Mouse (Mus musculus) kidney, embryonic 16.5 days (tissue): ENCODE measurements around the gene Gm5565. TPM values are rescaled to one million over a fixed set of nuclear protein-coding genes. Genes with fewer than 3 reads are reported as not detected.
"Not testable (repeated sequence)": the region's sequence is repeated elsewhere in the genome, so short reads cannot be mapped to it uniquely, and the experiment has no call there.

ENCODE experiments used
- ATAC-seq: fragments of 200-750 bp; cut with Nextera tagmentation; 2 replicates; pipeline ENCODE4 v1.8.0; 2017; ENCODE audit warnings: moderate TSS enrichment; ENCODE audit not compliant: low FRiP score, low TSS enrichment
- H3K27ac ChIP-seq: fragments of 300-500 bp; sonication (generic); 2 replicates; pipeline ENCODE4 v1.5.1; 2014; ENCODE audit warnings: low read length
- H3K27me3 ChIP-seq: fragments of 300-500 bp; sonication (generic); 2 replicates; pipeline ENCODE4 v1.6.1; 2014; ENCODE audit warnings: low read length, control low read depth, mixed read lengths; ENCODE audit not compliant: insufficient read depth
- H3K36me3 ChIP-seq: fragments of 300-500 bp; sonication (generic); 2 replicates; pipeline ENCODE4 v1.6.1; 2014; ENCODE audit warnings: low read length, control low read depth, mixed read lengths; ENCODE audit not compliant: insufficient read depth
- H3K4me1 ChIP-seq: fragments of 300-500 bp; sonication (generic); 2 replicates; pipeline ENCODE4 v1.6.1; 2014; ENCODE audit warnings: low read length, control low read depth, mixed read lengths; ENCODE audit not compliant: insufficient read depth
- H3K4me2 ChIP-seq: fragments of 300-500 bp; sonication (generic); replicated peaks from 2 replicates; pipeline ENCODE4 v1.6.1; 2014; ENCODE audit warnings: low read depth, low read length
- H3K4me3 ChIP-seq: fragments of 300-500 bp; sonication (generic); 2 replicates; pipeline ENCODE4 v1.5.1; 2014; ENCODE audit warnings: mild to moderate bottlenecking, low read length
- H3K9ac ChIP-seq: fragments of 300-500 bp; sonication (generic); replicated peaks from 2 replicates; pipeline ENCODE4 v1.6.1; 2014; ENCODE audit warnings: low read length
- H3K9me3 ChIP-seq: fragments of 300-500 bp; sonication (generic); 2 replicates; pipeline ENCODE4 v1.6.1; 2016; ENCODE audit warnings: low read length, control low read depth
- WGBS: fragments of 180-500 bp; shearing (Covaris S2); extraction: QIAGEN DNeasy Blood & Tissue Kit; methylation state at CpG from one replicate; pipeline ENCODE4 v1.1.7; 2014; 5-methylcytosine and 5-hydroxymethylcytosine counted together
- polyA plus RNA-seq: library from polyadenylated mRNA; unstranded; fragments of >200 nt; fragmentation: Nextera tagmentation; extraction: Ambion mirVana; gene quantifications from 2 replicates; pipeline ENCODE4 v1.2.1, GENCODE M21; 2015

Gm5565 gene
- polyA plus RNA-seq: not detected in 2 replicates

DNA sequence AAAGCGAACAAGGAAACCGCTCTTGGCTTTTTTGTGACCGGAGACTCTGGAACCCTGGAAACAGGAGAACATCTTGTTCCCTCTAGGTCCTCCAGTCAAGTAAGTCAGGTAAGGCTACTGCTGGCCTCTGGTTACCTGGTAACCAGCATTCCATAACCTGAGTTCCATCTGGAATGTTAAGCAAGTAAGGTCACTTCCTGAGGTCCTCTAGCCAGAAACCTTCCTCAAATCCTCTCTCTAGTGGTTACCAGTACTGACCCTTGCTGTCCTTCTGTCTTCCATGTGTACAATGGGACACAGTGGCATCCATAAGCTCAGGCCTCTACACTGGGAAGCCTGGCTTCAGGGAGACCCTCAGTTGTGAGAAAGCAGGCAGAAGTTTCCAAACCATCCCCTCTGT lies at the start of gene Gm5565:
Gene Gm5565 (minus strand): TSS at position 101 of the 400 bp plus-strand sequence.
- H3K4me1 ChIP-seq, H3K27ac ChIP-seq, H3K4me2 ChIP-seq, H3K4me3 ChIP-seq, H3K27me3 ChIP-seq, H3K36me3 ChIP-seq, H3K9me3 ChIP-seq, ATAC-seq, H3K9ac ChIP-seq: not testable (repeated sequence)
- WGBS: 92% methylated on average over 3 of the region's 3 CpGs

- Histone ChIP-seq H3K9ac (no peak overlapping the region), H3K27ac (peak overlapping the region; percentile 93), H3K27me3 (no peaks in the 10 kb centered on the region), H3K36me3 (peaks cover 78% of the 10 kb centered on the region), H3K4me2 (no peak overlapping the region), H3K4me3 (no peak overlapping the region), H3K4me1 (peaks cover 19% of the 10 kb centered on the region), H3K9me3 (0 out of 2 replicates have a peak, but pooled peaks cover 2% of the 10 kb centered on the region)
- 46% methylated on average over 5 of the region's 5 CpGs for WGBS
- peak; percentile 99 for ATAC-seq
Observed at GRCm38 (mm10) chr5:146205537-146205936, 45.2 kb upstream of the Gm5565 start.

DNA sequence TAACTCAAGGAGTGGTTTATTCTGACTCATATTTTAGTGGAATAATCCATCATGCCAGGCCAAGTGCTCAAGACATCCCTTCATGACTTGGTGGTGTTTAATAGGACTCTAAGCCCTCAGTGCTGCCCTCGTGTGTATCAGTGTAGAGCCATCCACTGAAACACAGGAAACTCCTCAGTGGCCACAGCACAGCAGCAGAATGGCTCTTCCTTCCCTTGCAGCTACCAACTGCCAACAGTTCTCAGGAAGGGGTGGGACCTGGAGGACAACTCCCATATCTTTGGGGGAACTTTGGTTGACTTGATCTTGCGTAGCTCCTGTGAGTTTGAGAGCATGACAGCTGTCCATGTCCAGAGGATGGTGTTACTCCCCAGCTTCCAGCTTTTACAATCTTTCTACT lies 43.6 kb upstream of the Gm5565 start:
- H3K27me3 ChIP-seq: no peaks in the 10 kb centered on the region
- peaks cover 19% of the 10 kb centered on the region for H3K4me1 ChIP-seq
- no peak overlapping the region for H3K4me2 ChIP-seq
- 84% methylated on average over 2 of the region's 2 CpGs for WGBS
- no peak overlapping the region for H3K9ac ChIP-seq
- no peak overlapping the region for H3K4me3 ChIP-seq
- 0 out of 2 replicates have a peak, but pooled peaks cover 3% of the 10 kb centered on the region for H3K9me3 ChIP-seq
- H3K27ac ChIP-seq: no peak overlapping the region
- ATAC-seq: no peak
- H3K36me3 ChIP-seq: peaks cover 67% of the 10 kb centered on the region

GRCm38 (mm10) chr5:146200580-146200979 lies 40.2 kb upstream of the Gm5565 start:
- H3K27ac ChIP-seq: no peak overlapping the region

DNA sequence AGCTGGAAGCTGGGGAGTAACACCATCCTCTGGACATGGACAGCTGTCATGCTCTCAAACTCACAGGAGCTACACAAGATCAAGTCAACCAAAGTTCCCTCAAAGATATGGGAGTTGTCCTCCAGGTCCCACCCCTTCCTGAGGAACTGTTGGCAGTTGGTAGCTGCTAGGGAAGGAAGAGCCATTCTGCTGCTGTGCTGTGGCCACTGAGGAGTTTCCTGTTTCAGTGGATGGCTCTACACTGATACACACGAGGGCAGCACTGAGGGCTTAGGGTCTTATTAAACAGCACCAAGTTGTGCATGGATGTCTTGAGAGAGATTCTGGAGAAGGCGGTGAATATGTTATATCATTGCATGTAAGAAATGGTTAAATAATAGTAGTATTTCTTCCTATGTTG lies 39.2 kb upstream of the Gm5565 start:
- no peak overlapping the region for H3K4me2 ChIP-seq
- no peak overlapping the region for H3K4me3 ChIP-seq
- no peaks in the 10 kb centered on the region for H3K27me3 ChIP-seq
- peak; percentile 27; the same call in 1 of the 2 replicates for ATAC-seq
- 0 out of 2 replicates have a peak, but pooled peaks cover 3% of the 10 kb centered on the region for H3K9me3 ChIP-seq
- H3K27ac ChIP-seq: 0 out of 2 replicates have a peak overlapping the region, but pooled peaks have one; percentile 53
- H3K9ac ChIP-seq: no peak overlapping the region
- peaks cover 2% of the 10 kb centered on the region; the same call in 1 of the 2 replicates for H3K4me1 ChIP-seq
- WGBS: 73% methylated on average over 2 of the region's 2 CpGs
- peaks cover 29% of the 10 kb centered on the region for H3K36me3 ChIP-seq

More at GRCm38 (mm10) chr5:146200580-146200979, 40.2 kb upstream of the Gm5565 start:
- Histone ChIP-seq H3K9ac (no peak overlapping the region), H3K9me3 (0 out of 2 replicates have a peak, but pooled peaks cover 3% of the 10 kb centered on the region), H3K36me3 (peaks cover 38% of the 10 kb centered on the region), H3K4me3 (no peak overlapping the region), H3K27me3 (no peaks in the 10 kb centered on the region), H3K4me2 (no peak overlapping the region), H3K4me1 (peaks cover 10% of the 10 kb centered on the region)
- WGBS: 92% methylated on average over 6 of the region's 6 CpGs
- ATAC-seq: no peak

DNA sequence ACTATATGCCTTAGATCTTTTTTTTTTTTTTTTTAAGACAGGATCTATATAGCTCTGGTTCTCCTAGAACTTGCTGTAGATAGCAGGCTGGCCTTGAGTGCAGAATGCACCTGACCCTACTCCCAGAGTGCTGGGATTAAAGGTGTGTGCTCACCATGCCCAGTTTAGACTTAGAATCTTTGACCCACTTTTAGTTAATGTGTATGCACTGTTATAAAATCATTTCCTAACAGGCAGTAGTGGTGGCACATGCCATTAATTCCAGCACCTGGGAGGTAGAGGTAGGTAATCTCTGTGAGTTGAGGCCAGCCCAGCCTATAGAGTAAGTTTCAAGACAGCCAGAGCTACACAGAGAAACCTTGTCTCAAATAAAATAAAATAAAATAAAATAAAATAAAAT lies 38.7 kb upstream of the Gm5565 start:
- Histone ChIP-seq H3K4me2 (no peak overlapping the region), H3K36me3 (peaks cover 25% of the 10 kb centered on the region), H3K27ac (no peak overlapping the region), H3K4me1 (no peaks in the 10 kb centered on the region), H3K9me3 (0 out of 2 replicates have a peak, but pooled peaks cover 3% of the 10 kb centered on the region), H3K27me3 (no peaks in the 10 kb centered on the region), H3K9ac (no peak overlapping the region), H3K4me3 (no peak overlapping the region)
- ATAC-seq: peak; percentile 93

- no peak for ATAC-seq
- H3K9ac ChIP-seq: no peak overlapping the region
- H3K4me2 ChIP-seq: no peak overlapping the region
- H3K4me1 ChIP-seq: no peaks in the 10 kb centered on the region
- no peaks in the 10 kb centered on the region for H3K9me3 ChIP-seq
- no peaks in the 10 kb centered on the region for H3K36me3 ChIP-seq
- H3K27ac ChIP-seq: no peak overlapping the region
- no peaks in the 10 kb centered on the region for H3K27me3 ChIP-seq
- no peak overlapping the region for H3K4me3 ChIP-seq
- WGBS: 87% methylated on average over 8 of the region's 8 CpGs
Observed at GRCm38 (mm10) chr5:146193360-146193759, 33.0 kb upstream of the Gm5565 start.

GRCm38 (mm10) chr5:146190501-146191269 lies 30.3 kb upstream of the Gm5565 start:
- no peak overlapping the region for H3K27ac ChIP-seq
- no peaks in the 10 kb centered on the region for H3K36me3 ChIP-seq
- H3K27me3 ChIP-seq: no peaks in the 10 kb centered on the region
- H3K4me1 ChIP-seq: no peaks in the 10 kb centered on the region
- WGBS: 58% methylated on average over 3 of the region's 3 CpGs
- H3K9me3 ChIP-seq: no peaks in the 10 kb centered on the region
- H3K9ac ChIP-seq: no peak overlapping the region
- no peak for ATAC-seq
- no peak overlapping the region for H3K4me2 ChIP-seq
- no peak overlapping the region for H3K4me3 ChIP-seq

DNA sequence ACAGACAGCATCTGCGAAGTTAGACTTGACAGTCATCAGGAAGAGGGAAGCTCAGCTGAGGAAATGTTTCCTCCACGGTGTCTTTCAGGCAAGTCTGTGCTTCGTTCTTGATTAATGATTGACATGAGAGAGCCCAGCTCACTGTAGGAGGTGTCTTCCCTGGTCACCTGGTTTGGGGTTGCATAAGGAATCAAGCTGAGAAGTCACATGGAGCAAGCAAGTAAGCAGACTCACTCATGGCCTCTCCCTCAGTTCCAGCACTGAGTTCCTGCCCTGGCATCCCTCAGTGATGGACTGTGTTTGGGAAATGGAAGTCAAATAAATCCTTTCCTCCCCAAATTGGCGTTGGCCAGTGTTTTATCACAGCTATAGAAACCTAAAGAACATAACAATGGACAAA lies 29.8 kb upstream of the Gm5565 start:
- WGBS: 55% methylated on average over 4 of the region's 4 CpGs
- ATAC-seq: peak; percentile 83
- Histone ChIP-seq H3K9me3 (no peaks in the 10 kb centered on the region), H3K27ac (no peak overlapping the region), H3K27me3 (no peaks in the 10 kb centered on the region), H3K4me3 (no peak overlapping the region), H3K4me2 (no peak overlapping the region), H3K4me1 (no peaks in the 10 kb centered on the region), H3K9ac (no peak overlapping the region), H3K36me3 (no peaks in the 10 kb centered on the region)

DNA sequence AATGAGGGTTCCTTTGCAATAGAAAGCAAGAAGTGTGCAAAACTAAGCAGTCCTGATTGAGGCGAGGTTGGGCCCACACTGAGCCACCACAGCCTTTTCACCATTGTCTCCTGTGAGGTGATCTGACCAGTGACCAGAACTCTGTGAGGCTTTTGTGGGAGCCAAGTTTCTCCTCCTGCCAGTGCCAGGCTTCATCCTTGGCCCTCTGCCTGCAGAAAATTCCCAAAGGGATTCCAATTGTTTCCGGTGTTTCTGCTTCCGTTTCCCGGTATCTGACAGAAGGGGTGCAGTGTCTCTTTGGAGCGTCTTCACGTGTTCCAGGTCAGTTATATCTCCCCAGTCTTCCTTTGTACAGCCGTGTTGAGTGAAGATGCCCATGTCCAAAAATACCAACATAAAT lies 28.4 kb upstream of the Gm5565 start:
- H3K9ac ChIP-seq: no peak overlapping the region
- H3K27me3 ChIP-seq: no peaks in the 10 kb centered on the region
- H3K36me3 ChIP-seq: no peaks in the 10 kb centered on the region
- H3K4me3 ChIP-seq: no peak overlapping the region
- H3K4me2 ChIP-seq: no peak overlapping the region
- WGBS: 90% methylated on average over 7 of the region's 7 CpGs
- ATAC-seq: no peak
- H3K9me3 ChIP-seq: no peaks in the 10 kb centered on the region
- H3K27ac ChIP-seq: no peak overlapping the region
- H3K4me1 ChIP-seq: no peaks in the 10 kb centered on the region
